Mouse (Mus musculus) olfactory bulb, adult 2 months (tissue): ENCODE measurements around the gene Gm10912.

Source experiments
- CTCF ChIP-seq: fragments of 200-500 bp; IDR thresholded peaks from 2 replicates; pipeline ENCODE4 v1.5.1; 2012; ENCODE audit warnings: low read depth, mild to moderate bottlenecking, low read length, moderate library complexity; ENCODE audit not compliant: insufficient read depth
- POLR2A ChIP-seq: fragments of 200-500 bp; IDR thresholded peaks from 2 replicates; pipeline ENCODE4 v1.6.1; 2012; ENCODE audit warnings: mild to moderate bottlenecking, low read depth, low read length, moderate library complexity; ENCODE audit not compliant: insufficient read depth

DNA sequence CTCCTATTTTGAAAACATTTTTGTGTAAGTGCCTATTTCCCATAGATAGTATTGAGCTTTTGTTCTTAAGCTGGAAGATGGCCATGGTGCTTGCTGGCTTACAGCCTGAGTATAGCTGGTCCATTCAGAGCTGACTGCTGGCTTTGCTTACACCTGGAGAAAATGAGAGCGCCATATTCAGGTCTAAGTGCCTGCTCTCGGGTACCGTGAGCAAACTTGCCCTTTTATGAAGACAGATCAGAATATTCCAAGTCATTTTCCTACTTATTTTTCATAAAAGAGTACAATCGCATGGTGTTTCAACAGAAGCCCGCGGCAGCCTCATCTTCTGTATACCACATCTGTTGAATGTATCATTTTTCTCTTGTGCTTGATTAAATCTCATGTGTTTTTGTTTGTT is 4.6 kb upstream of the Gm10912 start:
- TF ChIP-seq CTCF (no peak), POLR2A (no peak)
